Mouse (Mus musculus) midbrain, embryonic 13.5 days (tissue): ENCODE results near the gene Cd9. TPM values are rescaled to one million over a fixed set of nuclear protein-coding genes. Genes with fewer than 3 reads are reported as not detected.

Experiments used
- ATAC-seq: fragments of 200-750 bp; cut with Nextera tagmentation; 2 replicates; pipeline ENCODE4 v1.8.0; 2017; ENCODE audit warnings: mild to moderate bottlenecking, moderate TSS enrichment, moderate library complexity
- H3K27ac ChIP-seq: fragments of 300-500 bp; sonication (generic); 2 replicates; pipeline ENCODE4 v1.5.1; 2015; ENCODE audit warnings: inconsistent platforms, mild to moderate bottlenecking, moderate library complexity
- H3K27me3 ChIP-seq: fragments of 300-500 bp; sonication (generic); 2 replicates; pipeline ENCODE4 v1.6.1; 2015; ENCODE audit warnings: mild to moderate bottlenecking, inconsistent platforms
- H3K36me3 ChIP-seq: fragments of 300-500 bp; sonication (generic); 2 replicates; pipeline ENCODE4 v1.6.1; 2015; ENCODE audit warnings: mild to moderate bottlenecking, inconsistent platforms
- H3K4me1 ChIP-seq: fragments of 300-500 bp; sonication (generic); replicated peaks from 2 replicates; pipeline ENCODE4 v1.6.1; 2015; ENCODE audit warnings: inconsistent platforms
- H3K4me2 ChIP-seq: fragments of 300-500 bp; sonication (generic); replicated peaks from 2 replicates; pipeline ENCODE4 v1.6.1; 2015; ENCODE audit warnings: moderate library complexity, mild to moderate bottlenecking, inconsistent platforms
- H3K4me3 ChIP-seq: fragments of 300-500 bp; sonication (generic); replicated peaks from 2 replicates; pipeline ENCODE4 v1.5.1; 2015; ENCODE audit warnings: mild to moderate bottlenecking, inconsistent platforms
- H3K9ac ChIP-seq: fragments of 300-500 bp; sonication (generic); replicated peaks from 2 replicates; pipeline ENCODE4 v1.6.1; 2015; ENCODE audit warnings: mild to moderate bottlenecking, inconsistent platforms
- H3K9me3 ChIP-seq: fragments of 300-500 bp; sonication (generic); 2 replicates; pipeline ENCODE4 v1.6.1; 2016; ENCODE audit warnings: mild to moderate bottlenecking, inconsistent platforms
- WGBS: fragments of 180-500 bp; shearing (Covaris S2); methylation state at CpG from one replicate; pipeline ENCODE4 v1.1.7; 2015; 5-methylcytosine and 5-hydroxymethylcytosine counted together
- polyA plus RNA-seq: library from polyadenylated mRNA; unstranded; fragments of >200 nt; fragmentation: Nextera tagmentation; extraction: Ambion mirVana; gene quantifications from 2 replicates; pipeline ENCODE4 v1.2.1, GENCODE M21; 2015

Cd9 gene
- polyA plus RNA-seq, 1 experiment from 2014 or later = 36.0 TPM

- no peak overlapping the region for H3K9ac ChIP-seq
- H3K9me3 ChIP-seq = no peaks in the 10 kb centered on the region
- H3K4me3 ChIP-seq = no peak overlapping the region
- no peaks in the 10 kb centered on the region for H3K27me3 ChIP-seq
- 68% methylated on average over 5 of the region's 5 CpGs for WGBS
- H3K4me2 ChIP-seq = no peak overlapping the region
- no peak overlapping the region for H3K27ac ChIP-seq
- no peaks in the 10 kb centered on the region for H3K4me1 ChIP-seq
- no peak for ATAC-seq
- H3K36me3 ChIP-seq = no peaks in the 10 kb centered on the region
These were observed 27.1 kb upstream of the Cd9 start for GRCm38 (mm10) chr6:125521558-125522193.

DNA sequence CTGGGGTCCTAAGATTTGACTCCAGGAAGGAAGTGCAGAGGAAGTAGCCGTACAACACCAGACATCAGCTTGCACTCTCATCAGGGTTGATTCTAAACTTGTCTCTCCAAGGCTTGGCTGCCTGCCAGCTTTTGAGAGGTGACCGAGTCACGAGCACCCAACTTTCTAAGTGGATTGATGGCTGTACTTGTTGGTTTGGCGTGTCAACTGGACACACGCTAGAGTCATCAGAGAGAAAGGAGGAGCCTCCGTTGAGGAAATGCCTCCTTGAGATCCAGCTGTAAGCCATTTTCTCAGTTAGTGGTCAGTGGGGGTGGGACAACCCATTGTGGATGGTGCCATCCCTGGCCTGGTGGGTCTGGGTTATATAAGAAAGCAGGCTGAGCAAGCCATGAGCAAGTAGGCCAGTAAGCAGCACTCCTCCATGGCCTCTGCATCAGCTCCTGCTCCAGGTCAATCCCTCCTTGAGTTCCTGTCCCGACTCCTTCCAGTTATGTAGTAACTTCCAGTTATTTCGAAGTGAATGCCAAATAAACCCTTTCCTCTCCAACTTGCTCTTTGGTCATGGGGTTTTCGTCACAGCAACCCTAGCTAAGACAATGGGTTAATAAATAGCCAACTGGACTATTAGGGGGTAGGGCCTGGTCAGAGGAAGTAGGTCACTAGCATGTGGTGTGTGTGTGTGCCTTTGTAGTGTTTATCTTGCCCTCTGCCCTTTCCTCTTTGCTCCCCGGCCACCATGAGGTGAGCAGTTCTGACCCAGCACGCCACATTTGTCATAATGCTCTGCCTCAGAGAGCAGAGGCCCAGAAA lies 21.1 kb upstream of the Cd9 start:
- H3K27me3 ChIP-seq = no peaks in the 10 kb centered on the region
- H3K4me2 ChIP-seq = no peak overlapping the region
- no peak overlapping the region for H3K27ac ChIP-seq
- no peaks in the 10 kb centered on the region for H3K36me3 ChIP-seq
- H3K9me3 ChIP-seq = no peaks in the 10 kb centered on the region
- H3K4me1 ChIP-seq = no peaks in the 10 kb centered on the region
- H3K9ac ChIP-seq = no peak overlapping the region
- no peak for ATAC-seq
- H3K4me3 ChIP-seq = no peak overlapping the region
- 84% methylated on average over 11 of the region's 11 CpGs for WGBS

GRCm38 (mm10) chr6:125512950-125513596 lies 18.5 kb upstream of the Cd9 start:
- H3K4me2 ChIP-seq = no peak overlapping the region
- no peak for ATAC-seq
- 68% methylated on average over 6 of the region's 6 CpGs for WGBS
- H3K4me1 ChIP-seq = no peaks in the 10 kb centered on the region
- no peak overlapping the region for H3K27ac ChIP-seq
- no peaks in the 10 kb centered on the region for H3K9me3 ChIP-seq
- H3K36me3 ChIP-seq = no peaks in the 10 kb centered on the region
- no peak overlapping the region for H3K4me3 ChIP-seq
- no peak overlapping the region for H3K9ac ChIP-seq
- no peaks in the 10 kb centered on the region for H3K27me3 ChIP-seq

DNA sequence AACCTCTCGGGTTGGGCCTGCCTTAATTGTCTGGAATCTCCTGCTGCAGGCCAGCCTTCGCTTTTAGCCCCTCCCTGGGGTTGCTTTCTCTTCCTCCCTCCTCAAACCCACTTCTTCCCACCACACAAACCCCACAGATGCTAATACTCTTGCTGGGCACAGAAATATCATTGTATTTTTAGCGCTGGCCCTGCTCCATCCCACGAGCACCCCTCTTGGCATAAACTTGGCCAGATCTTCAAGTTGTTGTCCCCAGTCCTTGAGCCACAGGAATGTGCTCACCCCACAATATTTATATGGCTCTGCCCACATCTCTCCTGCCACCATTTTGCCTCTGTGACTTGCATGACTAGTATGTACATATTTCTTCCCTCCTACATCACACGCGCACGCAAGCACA lies 16.6 kb upstream of the Cd9 start:
- Histone ChIP-seq H3K4me2 (no peak overlapping the region), H3K36me3 (no peaks in the 10 kb centered on the region), H3K4me3 (no peak overlapping the region), H3K9ac (no peak overlapping the region), H3K27ac (no peak overlapping the region), H3K9me3 (no peaks in the 10 kb centered on the region), H3K27me3 (no peaks in the 10 kb centered on the region), H3K4me1 (no peaks in the 10 kb centered on the region)
- no peak for ATAC-seq
- 88% methylated on average over 7 of the region's 7 CpGs for WGBS

- Histone ChIP-seq H3K27me3 (no peaks in the 10 kb centered on the region), H3K27ac (no peak overlapping the region), H3K9me3 (no peaks in the 10 kb centered on the region), H3K9ac (no peak overlapping the region), H3K36me3 (no peaks in the 10 kb centered on the region), H3K4me2 (no peak overlapping the region), H3K4me3 (no peak overlapping the region), H3K4me1 (no peaks in the 10 kb centered on the region)
- no peak for ATAC-seq
These were observed 16.1 kb upstream of the Cd9 start for GRCm38 (mm10) chr6:125510645-125511044.

- no peak overlapping the region for H3K27ac ChIP-seq
- H3K4me3 ChIP-seq = no peak overlapping the region
- no peak for ATAC-seq
- H3K4me1 ChIP-seq = no peaks in the 10 kb centered on the region
- H3K9ac ChIP-seq = no peak overlapping the region
- 87% methylated on average over 3 of the region's 3 CpGs for WGBS
- H3K4me2 ChIP-seq = no peak overlapping the region
- H3K9me3 ChIP-seq = no peaks in the 10 kb centered on the region
- H3K36me3 ChIP-seq = no peaks in the 10 kb centered on the region
- H3K27me3 ChIP-seq = no peaks in the 10 kb centered on the region
These were observed 15.2 kb upstream of the Cd9 start for GRCm38 (mm10) chr6:125509783-125510182.

GRCm38 (mm10) chr6:125506427-125506826 lies 11.8 kb upstream of the Cd9 start:
- ATAC-seq = no peak
- Histone ChIP-seq H3K36me3 (no peaks in the 10 kb centered on the region), H3K9me3 (no peaks in the 10 kb centered on the region), H3K9ac (no peak overlapping the region), H3K4me3 (no peak overlapping the region), H3K27ac (no peak overlapping the region), H3K27me3 (no peaks in the 10 kb centered on the region), H3K4me1 (no peaks in the 10 kb centered on the region), H3K4me2 (no peak overlapping the region)
- WGBS = 88% methylated on average over 4 of the region's 4 CpGs

DNA sequence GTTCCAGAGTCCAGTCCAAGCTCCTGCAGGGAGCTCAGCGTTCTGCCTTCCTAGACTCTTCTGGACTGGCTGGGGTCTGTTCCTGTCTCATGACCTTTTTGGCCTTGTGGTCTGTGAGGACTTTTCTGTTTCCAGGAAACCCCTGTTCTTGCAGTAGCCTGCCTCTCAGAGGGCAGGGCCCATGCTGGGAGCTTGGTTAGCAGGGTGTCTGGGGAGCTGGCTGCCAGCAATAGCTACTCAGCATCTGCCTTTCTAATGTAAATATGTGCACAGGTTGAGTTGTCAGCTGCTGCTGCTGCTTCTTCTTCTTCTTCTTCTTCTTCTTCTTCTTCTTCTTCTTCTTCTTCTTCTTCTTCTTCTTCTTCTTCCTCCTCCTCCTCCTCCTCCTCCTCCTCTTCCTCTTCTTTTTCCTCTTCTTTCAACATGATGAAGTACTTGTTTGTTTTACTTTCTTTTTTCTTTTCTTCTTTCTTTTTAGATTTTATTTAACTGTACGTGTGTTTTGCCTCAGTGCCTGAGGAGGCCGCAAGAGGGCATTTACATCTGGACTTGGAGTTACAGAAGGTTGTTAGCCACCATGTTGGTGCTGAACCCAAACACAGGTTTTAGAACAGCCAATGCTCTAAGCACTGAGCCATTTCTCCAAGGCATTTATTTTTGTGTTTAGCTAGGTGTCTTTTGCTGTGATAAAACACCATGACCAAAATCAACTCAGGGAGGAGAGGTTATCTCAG lies 10.2 kb upstream of the Cd9 start:
- ATAC-seq = no peak
- Histone ChIP-seq H3K27me3 (no peaks in the 10 kb centered on the region), H3K4me1 (no peaks in the 10 kb centered on the region), H3K36me3 (no peaks in the 10 kb centered on the region), H3K4me2 (no peak overlapping the region), H3K4me3 (no peak overlapping the region), H3K27ac (no peak overlapping the region), H3K9ac (no peak overlapping the region), H3K9me3 (no peaks in the 10 kb centered on the region)
- 45% methylated on average over 3 of the region's 3 CpGs for WGBS

DNA sequence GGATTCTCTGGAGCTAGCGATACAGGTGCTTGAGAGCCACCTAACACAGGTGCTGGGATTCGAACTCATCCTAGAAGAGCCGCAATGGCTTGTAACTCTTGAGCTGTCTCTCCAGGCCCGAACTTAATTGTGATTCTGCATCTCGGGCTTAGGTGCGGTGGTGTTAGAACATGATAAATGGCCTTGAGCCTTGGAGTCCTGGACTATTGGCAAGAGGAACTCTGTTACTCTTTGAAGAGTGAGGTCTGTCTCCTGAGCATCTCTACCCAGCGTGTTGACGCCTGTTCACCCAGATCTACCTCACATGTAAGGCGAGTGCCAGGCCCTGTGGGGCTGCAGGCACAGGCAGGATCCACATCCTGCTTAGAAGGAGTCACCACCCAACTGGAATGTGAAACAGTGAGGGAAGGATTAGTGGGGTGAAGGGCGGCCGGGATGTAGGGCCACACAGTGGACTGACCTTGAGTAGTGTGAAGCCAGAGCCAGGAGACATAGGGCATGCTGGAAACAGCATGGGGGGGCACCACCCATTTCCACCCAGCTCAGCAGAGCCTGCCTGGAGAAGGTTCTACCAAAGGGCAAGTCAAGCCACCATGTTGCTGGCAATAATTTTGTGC lies 8.7 kb upstream of the Cd9 start:
- Histone ChIP-seq H3K9ac (no peak overlapping the region), H3K4me1 (no peaks in the 10 kb centered on the region), H3K9me3 (no peaks in the 10 kb centered on the region), H3K27ac (no peak overlapping the region), H3K36me3 (no peaks in the 10 kb centered on the region), H3K4me3 (no peak overlapping the region), H3K27me3 (no peaks in the 10 kb centered on the region), H3K4me2 (no peak overlapping the region)
- WGBS = 95% methylated on average over 11 of the region's 11 CpGs
- no peak for ATAC-seq

- Histone ChIP-seq H3K36me3 (no peaks in the 10 kb centered on the region), H3K4me3 (no peak overlapping the region), H3K9ac (no peak overlapping the region), H3K9me3 (no peaks in the 10 kb centered on the region), H3K4me1 (peaks cover 16% of the 10 kb centered on the region), H3K4me2 (no peak overlapping the region), H3K27me3 (peaks cover 32% of the 10 kb centered on the region), H3K27ac (no peak overlapping the region)
- ATAC-seq = no peak
- WGBS = 41% methylated on average over 5 of the region's 5 CpGs
These were observed 3.5 kb upstream of the Cd9 start for GRCm38 (mm10) chr6:125498062-125498461.

DNA sequence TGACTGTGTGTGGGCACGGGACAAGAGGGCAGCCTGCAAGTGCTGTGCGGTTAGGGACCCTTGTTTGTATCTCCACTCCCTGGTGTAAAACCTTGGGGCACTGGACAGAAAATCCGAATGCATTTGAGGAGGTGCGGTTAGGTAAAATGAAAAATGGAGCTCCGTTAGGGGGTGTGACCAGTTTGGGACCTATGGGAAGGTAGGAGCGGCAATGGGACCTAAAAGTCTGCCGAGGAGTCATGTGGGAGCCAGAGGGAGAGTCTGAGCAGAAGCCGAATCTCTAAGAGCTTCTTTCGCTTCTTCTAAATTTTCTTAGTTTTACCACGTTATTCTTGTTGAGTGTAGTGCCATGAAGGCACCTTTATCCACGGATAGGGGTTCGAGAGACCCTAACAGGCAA lies 1.8 kb upstream of the Cd9 start:
- WGBS = 85% methylated on average over 12 of the region's 12 CpGs
- ATAC-seq = no peak
- peaks cover 41% of the 10 kb centered on the region for H3K27me3 ChIP-seq
- H3K4me1 ChIP-seq = peaks cover 16% of the 10 kb centered on the region
- no peak overlapping the region for H3K27ac ChIP-seq
- no peak overlapping the region for H3K4me3 ChIP-seq
- no peak overlapping the region for H3K9ac ChIP-seq
- H3K9me3 ChIP-seq = no peaks in the 10 kb centered on the region
- H3K4me2 ChIP-seq = no peak overlapping the region
- no peaks in the 10 kb centered on the region for H3K36me3 ChIP-seq
